Comparison of ENCODE assay signal across 26 mouse cellular contexts in the genomic region with DNA sequence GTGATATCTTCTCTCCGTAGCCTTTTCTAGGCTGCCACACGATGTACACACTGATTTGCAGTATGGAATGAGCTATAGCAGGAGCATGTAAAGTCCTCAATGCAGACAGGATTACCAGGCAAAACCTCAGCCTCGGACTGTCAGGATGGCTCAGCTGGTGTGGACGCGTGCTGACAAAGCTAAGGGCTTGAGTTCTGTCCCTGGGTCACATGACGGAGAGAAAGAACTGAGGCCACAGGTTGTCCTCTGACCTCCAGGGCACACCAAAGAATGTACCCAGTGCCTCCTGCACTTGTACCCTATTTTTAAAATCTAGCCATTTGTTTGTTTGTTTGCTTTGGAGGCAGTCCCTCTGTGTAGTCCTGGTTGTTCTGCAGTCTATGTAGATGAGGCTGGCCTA.
DNase-seq lines count a peak whose midpoint lies in the region; ATAC-seq and TF ChIP-seq lines count a peak whose summit lies in the region.
"Had no signal": no experiment of that assay in that cellular context is flagged by ENCODE, and none has a peak within 500 bp of the region (broad histone marks: within the 10 kb centered on the region; RNA-seq: fewer than 3 reads in every experiment).

No protein-coding gene starts in this region.

- intact Hi-C loops in gastrocnemius, adult 2 months (cut with DNase I) = loop anchor here (5.0 kb wide), 1 partner anchor 1567 kb away; no protein-coding TSS in a partner anchor

- peak overlapping the region; percentile 1 for H3K27ac ChIP-seq in gastrocnemius, adult 2 months
- 0 out of 2 replicates have a peak overlapping the region, but pooled peaks have one; percentile 56 for H3K27ac ChIP-seq in intestine, embryonic 15.5 days
- peak overlapping the region; percentile 41; the same call in 1 of the 2 replicates for H3K27ac ChIP-seq in kidney, embryonic 16.5 days (ENCODE audit: low read length)
- H3K27ac ChIP-seq in liver, embryonic 12.5 days = 0 out of 2 replicates have a peak overlapping the region, but pooled peaks have one; percentile 14
- H3K27ac ChIP-seq in forebrain, embryonic 15.5 days (replicated peaks) = no peak overlapping the region
- no peak overlapping the region for H3K27ac ChIP-seq in hindbrain, embryonic 13.5 days
- H3K27ac ChIP-seq: embryonic facial prominence, embryonic 13.5 days; forebrain, embryonic 13.5 days; hindbrain, embryonic 14.5 days; limb, embryonic 13.5 days; midbrain, embryonic 13.5 days had no signal

- peaks cover 13% of the 10 kb centered on the region for H3K4me1 ChIP-seq in intestine, embryonic 15.5 days (replicated peaks)
- H3K4me1 ChIP-seq in kidney, embryonic 16.5 days (ENCODE audit: insufficient read depth, low read length) = peaks cover 26% of the 10 kb centered on the region
- H3K4me1 ChIP-seq in liver, embryonic 12.5 days = peaks cover 32% of the 10 kb centered on the region
- H3K4me1 ChIP-seq in forebrain, embryonic 15.5 days = 0 out of 2 replicates have a peak, but pooled peaks cover 3% of the 10 kb centered on the region
- H3K4me1 ChIP-seq in hindbrain, embryonic 13.5 days (replicated peaks) = 0 out of 2 replicates have a peak, but pooled peaks cover 6% of the 10 kb centered on the region

- no peak for TF ChIP-seq CTCF in gastrocnemius, adult 2 months (IDR thresholded peaks at IDR 0.05)

- no peaks in the 10 kb centered on the region for H3K9me3 ChIP-seq in intestine, embryonic 15.5 days
- H3K9me3 ChIP-seq in kidney, embryonic 16.5 days (ENCODE audit: low read length) = no peaks in the 10 kb centered on the region
- H3K9me3 ChIP-seq in liver, embryonic 12.5 days (replicated peaks) = no peaks in the 10 kb centered on the region
- H3K9me3 ChIP-seq in forebrain, embryonic 15.5 days = no peaks in the 10 kb centered on the region
- no peaks in the 10 kb centered on the region for H3K9me3 ChIP-seq in hindbrain, embryonic 13.5 days
- H3K9me3 ChIP-seq: embryonic facial prominence, embryonic 13.5 days; forebrain, embryonic 13.5 days; limb, embryonic 13.5 days; megakaryocyte, embryonic 14.5 days; midbrain, embryonic 13.5 days had no signal

- DNase-seq in gastrocnemius, adult 2 months = no peak
- DNase-seq in gastrocnemius, postnatal 25 days = no peak
- no peak for DNase-seq in frontal cortex, postnatal 36 days (ENCODE audit: low spot score in 2 of 2)
- DNase-seq: adrenal gland, postnatal 14 days; cerebellum, adult 8-10 months; cerebellum, postnatal 36 days; embryo, embryonic 11 days; gastrocnemius, postnatal 36 days; lung, embryonic 14.5 days; lung, postnatal 36 days; right cerebral cortex, postnatal 14 days; spleen, adult 18-20 months had no signal

- WGBS in intestine, embryonic 15.5 days = 62% methylated on average over 6 of the region's 6 CpGs
- 70% methylated on average over 6 of the region's 6 CpGs for WGBS in kidney, embryonic 16.5 days
- WGBS in liver, embryonic 12.5 days (ENCODE audit: insufficient replicate concordance) = 67% methylated on average over 6 of the region's 6 CpGs
- 44% methylated on average over 6 of the region's 6 CpGs for WGBS in forebrain, embryonic 15.5 days
- 28% methylated on average over 6 of the region's 6 CpGs for WGBS in hindbrain, embryonic 13.5 days

- H3K36me3 ChIP-seq in intestine, embryonic 15.5 days = no peaks in the 10 kb centered on the region
- H3K36me3 ChIP-seq in kidney, embryonic 16.5 days (ENCODE audit: insufficient read depth, low read length) = no peaks in the 10 kb centered on the region
- peaks cover 16% of the 10 kb centered on the region for H3K36me3 ChIP-seq in liver, embryonic 12.5 days
- H3K36me3 ChIP-seq in forebrain, embryonic 15.5 days = no peaks in the 10 kb centered on the region
- H3K36me3 ChIP-seq in hindbrain, embryonic 13.5 days = peaks cover 6% of the 10 kb centered on the region
- H3K36me3 ChIP-seq: midbrain, embryonic 13.5 days had no signal

- H3K9ac ChIP-seq in intestine, embryonic 15.5 days = no peak overlapping the region
- H3K9ac ChIP-seq in kidney, embryonic 16.5 days (replicated peaks; ENCODE audit: low read length) = no peak overlapping the region
- no peak overlapping the region for H3K9ac ChIP-seq in liver, embryonic 12.5 days
- no peak overlapping the region for H3K9ac ChIP-seq in forebrain, embryonic 15.5 days (replicated peaks)
- H3K9ac ChIP-seq in hindbrain, embryonic 13.5 days = no peak overlapping the region
- H3K9ac ChIP-seq: embryonic facial prominence, embryonic 13.5 days; forebrain, embryonic 13.5 days; hindbrain, embryonic 14.5 days; limb, embryonic 13.5 days; lung, embryonic 14.5 days; midbrain, embryonic 13.5 days had no signal

- ATAC-seq in intestine, embryonic 15.5 days = peak; percentile 18
- ATAC-seq in kidney, embryonic 16.5 days (ENCODE audit: low FRiP score, low TSS enrichment) = no peak
- ATAC-seq in liver, embryonic 12.5 days = no peak
- ATAC-seq in forebrain, embryonic 15.5 days (replicated peaks) = no peak
- ATAC-seq in hindbrain, embryonic 13.5 days (ENCODE audit: low FRiP score) = no peak
- ATAC-seq: activated CD4-positive, CD25-positive, alpha-beta regulatory T cell, adult 4 months; forebrain, embryonic 13.5 days; inflammation-experienced regulatory T-cells, adult 6 months; midbrain, embryonic 13.5 days had no signal

- 0 out of 2 replicates have a peak overlapping the region, but pooled peaks have one; percentile 38 for H3K4me2 ChIP-seq in intestine, embryonic 15.5 days (replicated peaks)
- no peak overlapping the region for H3K4me2 ChIP-seq in kidney, embryonic 16.5 days (replicated peaks; ENCODE audit: low read depth, low read length)
- no peak overlapping the region for H3K4me2 ChIP-seq in liver, embryonic 12.5 days
- H3K4me2 ChIP-seq in forebrain, embryonic 15.5 days (replicated peaks) = no peak overlapping the region
- H3K4me2 ChIP-seq in hindbrain, embryonic 13.5 days = no peak overlapping the region
- H3K4me2 ChIP-seq: embryonic facial prominence, embryonic 13.5 days; forebrain, embryonic 13.5 days; hindbrain, embryonic 14.5 days; limb, embryonic 13.5 days; lung, embryonic 14.5 days; midbrain, embryonic 13.5 days had no signal

- H3K27me3 ChIP-seq in intestine, embryonic 15.5 days (replicated peaks) = no peaks in the 10 kb centered on the region
- H3K27me3 ChIP-seq in kidney, embryonic 16.5 days (ENCODE audit: insufficient read depth, low read length) = no peaks in the 10 kb centered on the region
- no peaks in the 10 kb centered on the region for H3K27me3 ChIP-seq in liver, embryonic 12.5 days (replicated peaks)
- H3K27me3 ChIP-seq in forebrain, embryonic 15.5 days = no peaks in the 10 kb centered on the region
- no peaks in the 10 kb centered on the region for H3K27me3 ChIP-seq in hindbrain, embryonic 13.5 days
- H3K27me3 ChIP-seq: embryonic facial prominence, embryonic 13.5 days; forebrain, embryonic 13.5 days; limb, embryonic 13.5 days; megakaryocyte, embryonic 14.5 days; midbrain, embryonic 13.5 days had no signal

- no peak overlapping the region for H3K4me3 ChIP-seq in gastrocnemius, adult 2 months
- no peak overlapping the region for H3K4me3 ChIP-seq in intestine, embryonic 15.5 days (replicated peaks)
- H3K4me3 ChIP-seq in kidney, embryonic 16.5 days (ENCODE audit: low read length) = no peak overlapping the region
- no peak overlapping the region for H3K4me3 ChIP-seq in liver, embryonic 12.5 days
- H3K4me3 ChIP-seq in forebrain, embryonic 15.5 days = no peak overlapping the region
- no peak overlapping the region for H3K4me3 ChIP-seq in hindbrain, embryonic 13.5 days
- H3K4me3 ChIP-seq: embryonic facial prominence, embryonic 13.5 days; erythroblast, embryonic 14.5 days; forebrain, embryonic 13.5 days; limb, embryonic 13.5 days; megakaryocyte, embryonic 14.5 days; midbrain, embryonic 13.5 days had no signal

Comparison
In these comparisons a context has a peak if more than half of its experiments do, and no peak if none do; other contexts are left out.
1. H3K27ac ChIP-seq: peak in gastrocnemius, adult 2 months (single experiment), intestine, embryonic 15.5 days (single experiment), kidney, embryonic 16.5 days (single experiment) and liver, embryonic 12.5 days (single experiment); none in forebrain, embryonic 15.5 days (single experiment) and hindbrain, embryonic 13.5 days (single experiment).